Mouse (Mus musculus): ENCODE data around the gene Scgb2b7.
"Not testable (repeated sequence)": the region's sequence is repeated elsewhere in the genome, so short reads cannot be mapped to it uniquely, and the experiment has no call there.

Gene Scgb2b7

DNA sequence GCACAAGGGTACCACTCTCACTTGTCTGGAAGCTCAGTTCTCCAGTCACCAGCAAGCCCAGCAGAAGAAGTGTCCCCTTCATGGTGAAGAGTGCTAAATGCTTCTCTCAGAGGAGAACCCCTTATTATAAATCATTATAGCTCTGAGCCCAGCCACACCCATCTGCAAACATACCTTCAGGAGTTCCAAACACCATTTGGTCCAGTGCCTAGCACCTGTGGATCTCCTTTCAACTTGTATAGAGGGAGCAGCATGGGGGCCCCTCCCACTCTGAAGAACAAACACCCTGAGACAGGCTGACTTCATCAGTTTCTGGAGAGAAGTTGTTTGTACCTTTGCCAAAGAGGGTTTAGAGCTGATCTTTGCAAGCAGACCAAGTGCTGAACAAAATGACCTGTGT lies at the start of gene Scgb2b7:
Gene Scgb2b7, minus strand, starts transcription at position 101 of the 400 bp plus-strand sequence.
- not testable (repeated sequence) for DNase-seq (ENCODE audit: low spot score)

DNA sequence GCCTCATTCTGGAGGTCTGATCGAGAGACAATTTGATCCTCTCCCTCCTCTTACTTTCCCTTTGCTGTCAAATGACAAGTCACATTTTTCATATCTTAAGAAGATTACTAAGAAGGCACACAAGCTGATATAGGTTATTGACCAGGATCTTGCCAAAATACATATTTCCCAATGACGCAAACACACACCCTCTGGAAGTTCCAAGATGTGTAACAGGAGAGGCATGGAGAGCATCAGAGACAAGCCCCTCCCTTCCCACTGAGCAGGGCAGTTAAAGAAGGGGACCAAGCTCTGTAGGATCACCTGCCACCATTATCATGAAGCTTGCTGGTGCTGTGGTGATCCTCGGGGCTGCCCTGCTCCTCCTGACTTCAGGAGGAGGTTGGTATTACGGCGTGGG lies 6.8 kb upstream of the Scgb2b7 start, which contains the start of gene Scgb1b7:
Gene Scgb1b7, plus strand, starts transcription at position 301 of the 400 bp plus-strand sequence.
- not testable (repeated sequence) for DNase-seq (ENCODE audit: low spot score)
